Comparison of ENCODE assay signal across 16 mouse cellular contexts in the genomic region with DNA sequence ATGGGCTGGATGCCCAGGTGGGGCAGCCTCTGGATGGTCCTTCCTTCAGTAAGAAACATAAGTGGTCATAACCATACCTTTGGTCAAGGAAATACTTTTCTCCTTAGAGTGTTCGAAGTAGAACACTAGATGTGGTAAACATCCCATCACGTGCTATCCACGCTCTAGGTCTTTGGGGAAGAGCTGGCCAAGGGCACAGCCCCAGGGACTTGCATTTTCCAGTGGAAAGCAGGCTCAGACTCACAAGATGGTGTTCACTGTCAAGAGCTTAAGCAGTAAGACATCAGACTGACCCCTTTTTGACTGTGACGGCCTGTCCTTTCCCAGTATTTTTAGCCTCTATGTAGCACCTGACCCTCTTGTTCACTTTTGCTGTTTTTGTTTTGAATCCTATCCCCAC.
"Had no signal": no experiment of that assay in that cellular context is flagged by ENCODE, and none has a peak within 500 bp of the region (broad histone marks: within the 10 kb centered on the region; RNA-seq: fewer than 3 reads in every experiment).

No protein-coding gene starts in this region.

- H3K27ac ChIP-seq: neural tube, embryonic 13.5 days; neural tube, embryonic 15.5 days; stomach, embryonic 15.5 days; stomach, postnatal 0 days had no signal

- H3K4me3 ChIP-seq: neural tube, embryonic 13.5 days; neural tube, embryonic 15.5 days; stomach, embryonic 15.5 days had no signal

- H3K4me2 ChIP-seq: neural tube, embryonic 13.5 days; neural tube, embryonic 15.5 days; stomach, embryonic 15.5 days had no signal

- H3K4me1 ChIP-seq: neural tube, embryonic 13.5 days; neural tube, embryonic 15.5 days; stomach, embryonic 15.5 days had no signal

- H3K9ac ChIP-seq: neural tube, embryonic 13.5 days; neural tube, embryonic 15.5 days; stomach, embryonic 15.5 days had no signal

- H3K36me3 ChIP-seq: neural tube, embryonic 13.5 days; neural tube, embryonic 15.5 days; stomach, embryonic 15.5 days had no signal

- DNase-seq: retina, postnatal 1 day; right cerebral cortex, adult 18-20 months; right cerebral cortex, postnatal 14 days; right cerebral cortex, postnatal 25 days; right cerebral cortex, postnatal 4 days; spleen, adult 18-20 months; thymus, adult 18-20 months; thymus, adult 2 months; thymus, postnatal 14 days; thymus, postnatal 25 days; thymus, postnatal 36 days; thymus, postnatal 4 days had no signal

- H3K9me3 ChIP-seq: neural tube, embryonic 13.5 days; neural tube, embryonic 15.5 days; stomach, embryonic 15.5 days had no signal

- H3K27me3 ChIP-seq: neural tube, embryonic 13.5 days; neural tube, embryonic 15.5 days; stomach, embryonic 15.5 days had no signal
